24 mouse cellular contexts compared by ENCODE assay signal in genomic region chr9:114458436-114458835, GRCm38 (mm10). TPM values are rescaled to one million over a fixed set of nuclear protein-coding genes. Genes with fewer than 3 reads are reported as not detected.
"Had no signal": no experiment of that assay in that cellular context is flagged by ENCODE, and none has a peak within 500 bp of the region (broad histone marks: within the 10 kb centered on the region; RNA-seq: fewer than 3 reads in every experiment).

No protein-coding gene starts in this region.

- DNase-seq: retina, postnatal 1 day; right cerebral cortex, adult 18-20 months; right cerebral cortex, postnatal 14 days; right cerebral cortex, postnatal 25 days; right cerebral cortex, postnatal 4 days; spleen, adult 18-20 months; thymus, adult 18-20 months; thymus, adult 2 months; thymus, postnatal 14 days; thymus, postnatal 25 days; thymus, postnatal 36 days; thymus, postnatal 4 days had no signal

- H3K27ac ChIP-seq: neural tube, embryonic 13.5 days; neural tube, embryonic 15.5 days; stomach, embryonic 15.5 days; stomach, postnatal 0 days had no signal

- H3K4me1 ChIP-seq: neural tube, embryonic 13.5 days; neural tube, embryonic 15.5 days; stomach, embryonic 15.5 days had no signal

- H3K4me2 ChIP-seq: neural tube, embryonic 13.5 days; neural tube, embryonic 15.5 days; stomach, embryonic 15.5 days had no signal

- H3K9ac ChIP-seq: neural tube, embryonic 13.5 days; neural tube, embryonic 15.5 days; stomach, embryonic 15.5 days had no signal

- H3K4me3 ChIP-seq: neural tube, embryonic 13.5 days; neural tube, embryonic 15.5 days; stomach, embryonic 15.5 days had no signal

- H3K9me3 ChIP-seq: neural tube, embryonic 13.5 days; neural tube, embryonic 15.5 days; stomach, embryonic 15.5 days had no signal

- H3K27me3 ChIP-seq: neural tube, embryonic 13.5 days; neural tube, embryonic 15.5 days; stomach, embryonic 15.5 days had no signal

RNA-seq across cellular contexts. Expression of gene Ccr4, which starts 46.3 kb away (rescaled TPM):
- total RNA-seq: neutrophil, adult 5-6 weeks had no signal
- polyA plus RNA-seq: neural tube, embryonic 13.5 days; neural tube, embryonic 14.5 days; neural tube, embryonic 15.5 days; stomach, embryonic 14.5 days; stomach, postnatal 0 days had no signal

RNA-seq across cellular contexts. Expression of gene C130032M10Rik, which starts 57.1 kb away (rescaled TPM):
- total RNA-seq: neutrophil, adult 5-6 weeks had no signal
- polyA plus RNA-seq: neural tube, embryonic 13.5 days; neural tube, embryonic 14.5 days; neural tube, embryonic 15.5 days; small intestine, adult 2 months; spleen, adult 2 months; stomach, embryonic 14.5 days; stomach, postnatal 0 days; testis, adult 2 months; thymus, adult 2 months; thymus, postnatal 0 days; urinary bladder, adult 2 months had no signal
